Mouse (Mus musculus): ENCODE results near the gene Faap20.

- TF ChIP-seq EP300 (optimal IDR thresholded peaks at IDR 0.05) (no peak), CTCF (IDR thresholded peaks at IDR 0.05; ENCODE audit: low read depth) (no peak)
Observed at GRCm38 (mm10) chr4:155241789-155242188, 7.8 kb upstream of the Faap20 start.

Measured in stomach, postnatal 0 days (tissue).